ENCODE assay signal across 13 mouse cellular contexts in genomic region chr11:72550134-72550988, GRCm38 (mm10). TPM values are rescaled to one million over a fixed set of nuclear protein-coding genes. Genes with fewer than 3 reads are reported as not detected.
A peak's percentile ranks its signal among the peaks of the same experiment; 100 is the strongest.
DNase-seq lines count a peak whose midpoint lies in the region; ATAC-seq and TF ChIP-seq lines count a peak whose summit lies in the region.
"Had no signal": no experiment of that assay in that cellular context is flagged by ENCODE, and none has a peak within 500 bp of the region (broad histone marks: within the 10 kb centered on the region; RNA-seq: fewer than 3 reads in every experiment).

Spns3 (minus strand) TSS chr11:72550506.

- no peaks in the 10 kb centered on the region for H3K9me3 ChIP-seq in forebrain, embryonic 14.5 days (replicated peaks; ENCODE audit: control insufficient read depth, low read length)
- H3K9me3 ChIP-seq in forebrain, embryonic 12.5 days: no peaks in the 10 kb centered on the region
- no peaks in the 10 kb centered on the region for H3K9me3 ChIP-seq in liver, embryonic 11.5 days (ENCODE audit: control insufficient read depth, low read length)
- no peaks in the 10 kb centered on the region for H3K9me3 ChIP-seq in hindbrain, embryonic 14.5 days (ENCODE audit: control insufficient read depth, low read length)
- H3K9me3 ChIP-seq: embryonic facial prominence, embryonic 13.5 days had no signal

- WGBS in forebrain, embryonic 14.5 days: 67% methylated on average over 8 of the region's 8 CpGs
- 76% methylated on average over 8 of the region's 8 CpGs for WGBS in forebrain, embryonic 12.5 days
- WGBS in liver, embryonic 11.5 days: 26% methylated on average over 8 of the region's 8 CpGs
- 9% methylated on average over 8 of the region's 8 CpGs for WGBS in spleen, adult 2 months
- 69% methylated on average over 8 of the region's 8 CpGs for WGBS in hindbrain, embryonic 14.5 days

- no peak for ATAC-seq in forebrain, embryonic 14.5 days
- ATAC-seq in forebrain, embryonic 12.5 days (ENCODE audit: low FRiP score): no peak
- peak; percentile 69 for ATAC-seq in liver, embryonic 11.5 days (replicated peaks; ENCODE audit: low FRiP score)
- no peak for ATAC-seq in hindbrain, embryonic 14.5 days (ENCODE audit: low FRiP score)
- ATAC-seq: intestine, embryonic 16.5 days had no signal

- no peak within 1 kb of the TSS for H3K27ac ChIP-seq in forebrain, embryonic 14.5 days (ENCODE audit: low read depth, low read length)
- H3K27ac ChIP-seq in forebrain, embryonic 12.5 days: no peak within 1 kb of the TSS
- no peak within 1 kb of the TSS for H3K27ac ChIP-seq in liver, embryonic 11.5 days (ENCODE audit: low read depth, low read length)
- peak within 1 kb of the TSS; percentile 61 for H3K27ac ChIP-seq in spleen, adult 2 months (ENCODE audit: insufficient read depth, low read length)
- no peak within 1 kb of the TSS for H3K27ac ChIP-seq in hindbrain, embryonic 14.5 days
- H3K27ac ChIP-seq: embryonic facial prominence, embryonic 13.5 days had no signal

- no peaks in the 10 kb centered on the region for H3K4me1 ChIP-seq in forebrain, embryonic 14.5 days (ENCODE audit: control insufficient read depth, insufficient read depth, low read length)
- no peaks in the 10 kb centered on the region for H3K4me1 ChIP-seq in forebrain, embryonic 12.5 days
- H3K4me1 ChIP-seq in liver, embryonic 11.5 days (replicated peaks; ENCODE audit: control insufficient read depth, insufficient read depth, low read length): peaks cover 18% of the 10 kb centered on the region
- H3K4me1 ChIP-seq in spleen, adult 2 months (ENCODE audit: control insufficient read depth, insufficient read depth, insufficient read length): peaks cover 20% of the 10 kb centered on the region; the same call in 1 of the 2 replicates
- H3K4me1 ChIP-seq in hindbrain, embryonic 14.5 days (replicated peaks; ENCODE audit: control insufficient read depth, insufficient read depth, low read length): no peaks in the 10 kb centered on the region
- H3K4me1 ChIP-seq: embryonic facial prominence, embryonic 13.5 days had no signal

- no peak for TF ChIP-seq CTCF in spleen, adult 2 months (IDR thresholded peaks at IDR 0.05; ENCODE audit: extremely low read depth, insufficient read depth, insufficient read length, insufficient replicate concordance)

- no peaks in the 10 kb centered on the region for H3K27me3 ChIP-seq in forebrain, embryonic 14.5 days (replicated peaks; ENCODE audit: control insufficient read depth, insufficient read depth, low read length)
- H3K27me3 ChIP-seq in forebrain, embryonic 12.5 days: no peaks in the 10 kb centered on the region
- no peaks in the 10 kb centered on the region for H3K27me3 ChIP-seq in liver, embryonic 11.5 days (replicated peaks; ENCODE audit: control insufficient read depth, insufficient read depth, low read length)
- H3K27me3 ChIP-seq in spleen, adult 2 months (ENCODE audit: control insufficient read depth, insufficient read depth, low read length): no peaks in the 10 kb centered on the region
- no peaks in the 10 kb centered on the region for H3K27me3 ChIP-seq in hindbrain, embryonic 14.5 days (ENCODE audit: control insufficient read depth, insufficient read depth, low read length)
- H3K27me3 ChIP-seq: embryonic facial prominence, embryonic 13.5 days had no signal

- H3K4me3 ChIP-seq in forebrain, embryonic 14.5 days (ENCODE audit: low read depth, low read length): no peak within 1 kb of the TSS
- no peak within 1 kb of the TSS for H3K4me3 ChIP-seq in forebrain, embryonic 12.5 days (replicated peaks)
- no peak within 1 kb of the TSS for H3K4me3 ChIP-seq in liver, embryonic 11.5 days (ENCODE audit: low read depth, low read length)
- H3K4me3 ChIP-seq in spleen, adult 2 months (ENCODE audit: extremely low read depth, insufficient read depth, insufficient read length): peak within 1 kb of the TSS; percentile 53
- no peak within 1 kb of the TSS for H3K4me3 ChIP-seq in hindbrain, embryonic 14.5 days (replicated peaks; ENCODE audit: low read length)
- H3K4me3 ChIP-seq: embryonic facial prominence, embryonic 13.5 days had no signal

- H3K9ac ChIP-seq in forebrain, embryonic 14.5 days (ENCODE audit: low read length): 0 out of 2 replicates have a peak within 1 kb of the TSS, but pooled peaks have one; percentile 5
- no peak within 1 kb of the TSS for H3K9ac ChIP-seq in forebrain, embryonic 12.5 days
- H3K9ac ChIP-seq in liver, embryonic 11.5 days (ENCODE audit: low read depth, low read length): no peak within 1 kb of the TSS
- H3K9ac ChIP-seq in hindbrain, embryonic 14.5 days: no peak within 1 kb of the TSS
- H3K9ac ChIP-seq: embryonic facial prominence, embryonic 13.5 days had no signal

- no peaks in the 10 kb centered on the region for H3K36me3 ChIP-seq in forebrain, embryonic 14.5 days (ENCODE audit: control insufficient read depth, insufficient read depth, low read length)
- H3K36me3 ChIP-seq in forebrain, embryonic 12.5 days (replicated peaks): no peaks in the 10 kb centered on the region
- H3K36me3 ChIP-seq in liver, embryonic 11.5 days (ENCODE audit: control insufficient read depth, insufficient read depth, low read length): no peaks in the 10 kb centered on the region
- H3K36me3 ChIP-seq in spleen, adult 2 months (ENCODE audit: control insufficient read depth, insufficient read depth, low read length): no peaks in the 10 kb centered on the region
- H3K36me3 ChIP-seq in hindbrain, embryonic 14.5 days (replicated peaks; ENCODE audit: control insufficient read depth, insufficient read depth): no peaks in the 10 kb centered on the region
- H3K36me3 ChIP-seq: embryonic facial prominence, embryonic 13.5 days had no signal

- no peak for DNase-seq in forebrain, embryonic 14.5 days (ENCODE audit: low spot score)
- peak; percentile 37 for DNase-seq in CD4-positive helper T cell, adult 2 months (ENCODE audit: low read depth, low spot score)
- peak; percentile 46 for DNase-seq in liver, embryonic 11.5 days (ENCODE audit: low spot score)
- peak in 1 of 2 experiments; percentile 62 for DNase-seq in spleen, adult 2 months (ENCODE audit: low read depth in 1 of 2, low spot score in 2 of 2)
- no peak for DNase-seq in left cerebral cortex, postnatal 36 days (ENCODE audit: low spot score in 2 of 2)
- DNase-seq in urinary bladder, postnatal 36 days (ENCODE audit: low spot score in 2 of 2): no peak
- no peak for DNase-seq in hindbrain, embryonic 14.5 days (ENCODE audit: low spot score)
- DNase-seq: gastrocnemius, postnatal 36 days; lung, adult 2 months; right cerebral cortex, postnatal 25 days had no signal

- peak; percentile 48; the same call in 1 of the 2 replicates for TF ChIP-seq POLR2A in spleen, adult 2 months (IDR thresholded peaks at IDR 0.05; ENCODE audit: low read depth, low read length)

- no peak within 1 kb of the TSS for H3K4me2 ChIP-seq in forebrain, embryonic 14.5 days (ENCODE audit: low read length)
- H3K4me2 ChIP-seq in forebrain, embryonic 12.5 days: no peak within 1 kb of the TSS
- peak within 1 kb of the TSS; percentile 26 for H3K4me2 ChIP-seq in liver, embryonic 11.5 days
- no peak within 1 kb of the TSS for H3K4me2 ChIP-seq in hindbrain, embryonic 14.5 days (replicated peaks)
- H3K4me2 ChIP-seq: embryonic facial prominence, embryonic 13.5 days had no signal

- intact Hi-C loops in left cerebral cortex, postnatal 36 days (cut with DNase I): loop anchor here (5.0 kb wide), 1 partner anchor 58 kb away; no protein-coding TSS in a partner anchor

RNA-seq across cellular contexts. Expression of gene Spns3, which starts in this region (rescaled TPM):
- polyA plus RNA-seq in forebrain, embryonic 14.5 days (2014; fragmentation: Nextera tagmentation; extraction: Ambion mirVana): 0.10 and 0.16 TPM in 2 replicates
- polyA plus RNA-seq in forebrain, embryonic 12.5 days (2016; fragmentation: Nextera tagmentation; extraction: Ambion mirVana): not detected in 2 replicates
- 1.9 and 2.0 TPM in 2 replicates for polyA plus RNA-seq in liver, embryonic 11.5 days (2014; fragmentation: Nextera tagmentation; extraction: Ambion mirVana)
- 18.8 and 24.6 TPM in 2 replicates for polyA plus RNA-seq in spleen, adult 2 months (2012; rRNA removed)
- total RNA-seq in left cerebral cortex, postnatal 36 days (2021): under 1 TPM; 0.17 to 0.57 TPM
- polyA plus RNA-seq in hindbrain, embryonic 14.5 days (2014; fragmentation: Nextera tagmentation; extraction: Ambion mirVana): 0.11 and 0.23 TPM in 2 replicates

Comparison
In these comparisons a context has a peak if more than half of its experiments do, and no peak if none do; other contexts are left out.
1. DNase-seq: peak in CD4-positive helper T cell, adult 2 months (single experiment) and liver, embryonic 11.5 days (single experiment); none in forebrain, embryonic 14.5 days (single experiment), left cerebral cortex, postnatal 36 days (0 of 2), urinary bladder, postnatal 36 days (0 of 2) and hindbrain, embryonic 14.5 days (single experiment).